In genomic region chr11:58018701-58019100, GRCm38 (mm10) we compare ENCODE assay signal across 13 mouse cellular contexts. TPM values are rescaled to one million over a fixed set of nuclear protein-coding genes. Genes with fewer than 3 reads are reported as not detected.
DNase-seq lines count a peak whose midpoint lies in the region; ATAC-seq and TF ChIP-seq lines count a peak whose summit lies in the region.
"Had no signal": no experiment of that assay in that cellular context is flagged by ENCODE, and none has a peak within 500 bp of the region (broad histone marks: within the 10 kb centered on the region; RNA-seq: fewer than 3 reads in every experiment).

No protein-coding gene starts in this region.

- ATAC-seq in intestine, postnatal 0 days = no peak
- ATAC-seq in intestine, embryonic 16.5 days = no peak
- ATAC-seq in liver, embryonic 12.5 days = peak; percentile 56
- ATAC-seq: forebrain, postnatal 0 days had no signal

- no peaks in the 10 kb centered on the region for H3K27me3 ChIP-seq in intestine, postnatal 0 days (replicated peaks; ENCODE audit: control insufficient read depth, insufficient read depth, low read length)
- no peaks in the 10 kb centered on the region for H3K27me3 ChIP-seq in intestine, embryonic 16.5 days (replicated peaks; ENCODE audit: control insufficient read depth, insufficient read depth, low read length)
- no peaks in the 10 kb centered on the region for H3K27me3 ChIP-seq in liver, embryonic 12.5 days (replicated peaks)
- H3K27me3 ChIP-seq: hindbrain, embryonic 15.5 days; lung, embryonic 15.5 days; neural tube, embryonic 15.5 days had no signal

- DNase-seq in R1 (ENCODE audit: low read depth, low spot score) = peak; percentile 72
- peak; percentile 25 for DNase-seq in thymus, postnatal 0 days (ENCODE audit: low spot score)
- DNase-seq in embryo, embryonic 9.5 days (ENCODE audit: extremely low spot score) = no peak
- DNase-seq in adrenal gland, postnatal 25 days = no peak
- DNase-seq in B cell, adult 2 months = no peak
- DNase-seq: forebrain, postnatal 0 days; gastrocnemius, postnatal 36 days had no signal

- H3K4me3 ChIP-seq in intestine, postnatal 0 days (ENCODE audit: low read depth, low read length) = no peak overlapping the region
- H3K4me3 ChIP-seq in intestine, embryonic 16.5 days (ENCODE audit: low read length) = no peak overlapping the region
- H3K4me3 ChIP-seq in liver, embryonic 12.5 days = no peak overlapping the region
- H3K4me3 ChIP-seq: hindbrain, embryonic 15.5 days; lung, embryonic 15.5 days; neural tube, embryonic 15.5 days had no signal

- no peak overlapping the region for H3K4me2 ChIP-seq in intestine, postnatal 0 days (replicated peaks; ENCODE audit: low read depth)
- H3K4me2 ChIP-seq in intestine, embryonic 16.5 days (ENCODE audit: low read depth, low read length) = no peak overlapping the region
- peak overlapping the region; percentile 22 for H3K4me2 ChIP-seq in liver, embryonic 12.5 days
- H3K4me2 ChIP-seq: hindbrain, embryonic 15.5 days; lung, embryonic 15.5 days; neural tube, embryonic 15.5 days had no signal

- H3K4me1 ChIP-seq in intestine, postnatal 0 days (replicated peaks; ENCODE audit: control insufficient read depth, insufficient read depth, low read length) = peaks cover 25% of the 10 kb centered on the region
- H3K4me1 ChIP-seq in intestine, embryonic 16.5 days (ENCODE audit: control insufficient read depth, insufficient read depth, low read length) = peaks cover 70% of the 10 kb centered on the region
- H3K4me1 ChIP-seq in liver, embryonic 12.5 days = peaks cover 96% of the 10 kb centered on the region

- H3K9ac ChIP-seq in intestine, postnatal 0 days (ENCODE audit: low read depth, low read length) = no peak overlapping the region
- no peak overlapping the region for H3K9ac ChIP-seq in intestine, embryonic 16.5 days (ENCODE audit: low read depth, low read length)
- H3K9ac ChIP-seq in liver, embryonic 12.5 days = peak overlapping the region; percentile 39; the same call in 1 of the 2 replicates
- H3K9ac ChIP-seq: forebrain, postnatal 0 days; hindbrain, embryonic 15.5 days; lung, embryonic 15.5 days; neural tube, embryonic 15.5 days had no signal

- peak; percentile 37 for TF ChIP-seq CTCF in intestine, postnatal 0 days (IDR thresholded peaks at IDR 0.05; ENCODE audit: low read depth)

- no peaks in the 10 kb centered on the region for H3K36me3 ChIP-seq in intestine, postnatal 0 days (ENCODE audit: control insufficient read depth, insufficient read depth)
- H3K36me3 ChIP-seq in intestine, embryonic 16.5 days (ENCODE audit: control insufficient read depth, insufficient read depth, low read length) = no peaks in the 10 kb centered on the region
- H3K36me3 ChIP-seq in liver, embryonic 12.5 days = 0 out of 2 replicates have a peak, but pooled peaks cover 10% of the 10 kb centered on the region
- H3K36me3 ChIP-seq: hindbrain, embryonic 15.5 days; lung, embryonic 15.5 days; neural tube, embryonic 15.5 days had no signal

- no peaks in the 10 kb centered on the region for H3K9me3 ChIP-seq in intestine, postnatal 0 days (ENCODE audit: control insufficient read depth)
- no peaks in the 10 kb centered on the region for H3K9me3 ChIP-seq in intestine, embryonic 16.5 days (ENCODE audit: control insufficient read depth, low read length)
- H3K9me3 ChIP-seq in liver, embryonic 12.5 days (replicated peaks) = no peaks in the 10 kb centered on the region
- H3K9me3 ChIP-seq: hindbrain, embryonic 15.5 days; lung, embryonic 15.5 days; neural tube, embryonic 15.5 days had no signal

- 48% methylated on average over 4 of the region's 4 CpGs for WGBS in intestine, postnatal 0 days
- WGBS in intestine, embryonic 16.5 days = 79% methylated on average over 4 of the region's 4 CpGs
- 43% methylated on average over 4 of the region's 4 CpGs for WGBS in liver, embryonic 12.5 days (ENCODE audit: insufficient replicate concordance)

- no peak overlapping the region; the same call in 1 of the 2 replicates for H3K27ac ChIP-seq in intestine, postnatal 0 days (ENCODE audit: low read depth, low read length)
- H3K27ac ChIP-seq in intestine, embryonic 16.5 days (ENCODE audit: low read length) = no peak overlapping the region
- H3K27ac ChIP-seq in liver, embryonic 12.5 days = peak overlapping the region; percentile 74
- H3K27ac ChIP-seq: hindbrain, embryonic 15.5 days; lung, embryonic 15.5 days; neural tube, embryonic 15.5 days had no signal

RNA-seq across cellular contexts. Expression of gene Larp1, which starts 9.8 kb away (rescaled TPM):
- 9.6 and 11.5 TPM in 2 replicates for polyA plus RNA-seq in intestine, postnatal 0 days (2015; fragmentation: Nextera tagmentation; extraction: Ambion mirVana)
- polyA plus RNA-seq in intestine, embryonic 16.5 days (2015; fragmentation: Nextera tagmentation; extraction: Ambion mirVana) = 16.5 and 16.7 TPM in 2 replicates
- polyA plus RNA-seq in liver, embryonic 12.5 days (2016; fragmentation: Nextera tagmentation; extraction: Ambion mirVana) = 41.6 and 42.4 TPM in 2 replicates
- 17.1 and 22.8 TPM in 2 replicates for polyA plus RNA-seq in thymus, postnatal 0 days (2015; fragmentation: Nextera tagmentation; extraction: Ambion mirVana)
- total RNA-seq in adrenal gland, postnatal 25 days (2021) = 103 and 106 TPM in 2 replicates

Comparison
In these comparisons a context has a peak if more than half of its experiments do, and no peak if none do; other contexts are left out.
1. DNase-seq: peak in R1 (single experiment) and thymus, postnatal 0 days (single experiment); none in embryo, embryonic 9.5 days (single experiment), adrenal gland, postnatal 25 days (single experiment) and B cell, adult 2 months (0 of 2).